Mouse (Mus musculus): ENCODE data around the gene Lnx1. TPM values are rescaled to one million over a fixed set of nuclear protein-coding genes. Genes with fewer than 3 reads are reported as not detected.

Gene Lnx1
- polyA plus RNA-seq, 1 experiment from 2014 or later, result 2.1 TPM

DNA sequence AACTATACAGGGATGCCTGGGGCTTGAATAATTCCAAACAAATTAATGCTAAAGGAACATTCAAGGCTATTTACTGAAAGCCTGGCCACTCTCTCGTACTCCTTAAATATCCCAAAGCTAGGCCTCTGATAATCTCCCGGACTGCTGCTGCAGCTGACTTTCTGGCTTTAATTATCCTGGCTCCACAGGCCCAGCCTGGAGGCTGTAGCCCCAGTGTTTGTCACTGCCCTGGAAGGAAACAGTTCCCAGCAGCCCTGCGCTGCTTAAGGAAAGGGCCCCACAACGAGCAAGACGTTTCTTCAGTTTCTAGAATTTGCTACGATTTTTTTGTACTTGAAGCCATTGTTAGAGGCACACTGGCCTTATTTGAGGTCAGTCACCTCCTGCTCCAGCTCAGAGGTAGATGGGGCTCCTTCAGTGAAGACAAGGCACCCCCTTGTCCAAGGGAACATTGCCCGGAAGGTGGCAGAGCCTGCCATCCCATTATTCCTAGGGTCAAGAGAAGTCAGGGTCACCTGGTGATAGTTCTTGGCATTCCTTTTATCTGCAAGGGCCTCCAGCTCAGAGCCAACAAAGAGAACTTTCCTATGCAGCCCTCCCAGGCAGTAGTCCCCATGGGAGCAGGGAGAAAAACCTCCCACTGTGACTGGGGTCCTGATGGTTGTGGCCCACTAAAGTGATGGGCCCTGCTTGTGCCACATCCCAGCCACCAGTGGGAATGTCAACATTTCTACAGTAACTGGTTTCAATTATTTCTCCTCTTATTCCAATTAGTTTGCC, 80.8 kb downstream of the Lnx1 start:
- no peaks in the 10 kb centered on the region for H3K27me3 ChIP-seq (ENCODE audit: control insufficient read depth, insufficient read depth, low read length)
- H3K4me2 ChIP-seq (ENCODE audit: low read length), result no peak overlapping the region
- H3K4me1 ChIP-seq (ENCODE audit: control insufficient read depth in 2 of 2, insufficient read depth in 2 of 2, low read length in 2 of 2), result peaks cover 14 to 24% of the 10 kb centered on the region in 2 experiments
- H3K36me3 ChIP-seq (ENCODE audit: control insufficient read depth, insufficient read depth, low read length), result no peaks in the 10 kb centered on the region
- 0 out of 2 replicates have a peak overlapping the region, but pooled peaks have one; percentile 8 for H3K9ac ChIP-seq (ENCODE audit: low read length)
- 34% methylated on average over 7 of the region's 7 CpGs for WGBS
- ATAC-seq (ENCODE audit: insufficient number of reproducible peaks, insufficient read depth, low FRiP score, low read depth), result no peak
- H3K27ac ChIP-seq (replicated peaks in 1 of 2; ENCODE audit: control insufficient read depth in 1 of 2, insufficient read depth in 1 of 2, low read depth in 2 of 2, low read length in 2 of 2), result peak overlapping the region; percentile 39 to 55; a peak in 3 of 4 replicates
- no peak overlapping the region for H3K4me3 ChIP-seq (ENCODE audit: control insufficient read depth in 1 of 2, insufficient read depth in 1 of 2, low read depth in 1 of 2, low read length in 2 of 2)
- no peaks in the 10 kb centered on the region for H3K9me3 ChIP-seq (ENCODE audit: control insufficient read depth, low read length)

DNA sequence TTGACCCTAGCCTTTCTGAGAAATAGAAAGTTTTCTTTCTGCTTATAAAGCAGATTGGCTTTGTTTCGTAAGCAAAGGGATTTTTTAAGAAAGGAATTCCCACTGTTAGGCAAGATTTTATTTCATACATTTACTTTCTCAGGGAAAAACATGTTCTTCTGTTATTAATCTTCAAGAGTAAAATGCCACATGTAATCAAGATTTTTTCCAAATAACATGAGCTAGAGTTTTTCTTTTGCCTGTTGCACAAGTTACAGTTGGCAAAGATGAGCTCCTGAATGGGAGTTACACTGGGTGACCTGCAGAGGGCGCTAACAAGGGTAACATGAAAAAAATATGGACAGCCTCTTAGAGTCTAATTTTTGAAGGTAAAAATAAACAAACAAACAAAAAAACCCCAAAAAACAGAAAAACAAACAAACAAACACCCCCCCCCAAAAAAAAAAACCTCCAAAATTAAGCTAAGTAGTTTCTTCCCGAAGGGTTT, 84.1 kb downstream of the Lnx1 start:
- Histone ChIP-seq H3K4me1 (ENCODE audit: control insufficient read depth in 2 of 2, insufficient read depth in 2 of 2, low read length in 2 of 2) (peaks cover 14 to 21% of the 10 kb centered on the region in 2 experiments), H3K4me2 (ENCODE audit: low read length) (no peak overlapping the region), H3K27ac (replicated peaks in 1 of 2; ENCODE audit: control insufficient read depth in 1 of 2, insufficient read depth in 1 of 2, low read depth in 2 of 2, low read length in 2 of 2) (no peak overlapping the region), H3K36me3 (ENCODE audit: control insufficient read depth, insufficient read depth, low read length) (no peaks in the 10 kb centered on the region), H3K9me3 (ENCODE audit: control insufficient read depth, low read length) (no peaks in the 10 kb centered on the region), H3K4me3 (ENCODE audit: control insufficient read depth in 1 of 2, insufficient read depth in 1 of 2, low read depth in 1 of 2, low read length in 2 of 2) (no peak overlapping the region), H3K27me3 (ENCODE audit: control insufficient read depth, insufficient read depth, low read length) (0 out of 2 replicates have a peak, but pooled peaks cover 3% of the 10 kb centered on the region), H3K9ac (ENCODE audit: low read length) (no peak overlapping the region)
- WGBS, result 73% methylated on average over 3 of the region's 3 CpGs
- ATAC-seq (ENCODE audit: insufficient number of reproducible peaks, insufficient read depth, low FRiP score, low read depth), result no peak

DNA sequence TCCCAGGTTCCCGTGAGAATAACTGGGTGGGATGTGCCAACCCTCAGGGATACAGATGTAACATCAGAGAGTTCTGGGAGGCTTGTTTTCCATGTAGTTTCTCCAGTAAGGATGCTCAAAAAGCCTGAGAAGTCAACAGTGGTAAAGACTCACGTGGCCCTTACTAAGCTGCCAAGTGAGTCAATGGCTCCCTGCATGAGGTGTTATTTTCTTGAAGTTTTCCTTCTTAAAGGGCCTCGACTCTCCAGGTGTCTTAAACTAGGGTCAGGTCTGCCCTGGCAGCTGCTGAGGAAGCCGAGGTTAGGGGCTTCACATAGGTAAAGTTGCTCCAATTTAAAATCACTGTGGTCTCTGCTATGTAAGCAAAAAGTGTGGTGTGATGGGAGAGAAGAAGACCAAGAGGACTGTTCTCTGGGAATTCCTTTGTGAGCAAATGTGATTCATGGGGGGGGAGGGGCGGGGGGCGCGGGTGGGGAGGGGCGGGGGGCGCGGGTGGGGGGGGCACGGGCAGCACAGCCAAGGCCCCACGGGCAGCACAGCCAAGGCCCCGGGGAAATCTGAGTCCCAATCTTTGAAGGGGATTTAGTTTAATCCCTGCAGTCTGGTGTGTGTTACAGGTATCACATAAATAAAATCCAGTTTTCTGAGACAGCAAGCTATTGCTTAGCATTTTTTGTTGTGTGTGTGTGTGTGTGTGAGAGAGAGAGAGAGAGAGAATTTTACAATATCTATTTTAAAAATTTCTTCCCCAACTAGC, 84.7 kb downstream of the Lnx1 start:
- Histone ChIP-seq H3K27me3 (ENCODE audit: control insufficient read depth, insufficient read depth, low read length) (0 out of 2 replicates have a peak, but pooled peaks cover 3% of the 10 kb centered on the region), H3K4me1 (ENCODE audit: control insufficient read depth in 2 of 2, insufficient read depth in 2 of 2, low read length in 2 of 2) (peaks cover 20 to 27% of the 10 kb centered on the region in 2 experiments), H3K27ac (replicated peaks in 1 of 2; ENCODE audit: control insufficient read depth in 1 of 2, insufficient read depth in 1 of 2, low read depth in 2 of 2, low read length in 2 of 2) (no peak overlapping the region), H3K4me3 (ENCODE audit: control insufficient read depth in 1 of 2, insufficient read depth in 1 of 2, low read depth in 1 of 2, low read length in 2 of 2) (no peak overlapping the region), H3K9me3 (ENCODE audit: control insufficient read depth, low read length) (no peaks in the 10 kb centered on the region), H3K4me2 (ENCODE audit: low read length) (no peak overlapping the region), H3K36me3 (ENCODE audit: control insufficient read depth, insufficient read depth, low read length) (no peaks in the 10 kb centered on the region), H3K9ac (ENCODE audit: low read length) (no peak overlapping the region)
- 59% methylated on average over 7 of the region's 13 CpGs for WGBS
- no peak for ATAC-seq (ENCODE audit: insufficient number of reproducible peaks, insufficient read depth, low FRiP score, low read depth)

DNA sequence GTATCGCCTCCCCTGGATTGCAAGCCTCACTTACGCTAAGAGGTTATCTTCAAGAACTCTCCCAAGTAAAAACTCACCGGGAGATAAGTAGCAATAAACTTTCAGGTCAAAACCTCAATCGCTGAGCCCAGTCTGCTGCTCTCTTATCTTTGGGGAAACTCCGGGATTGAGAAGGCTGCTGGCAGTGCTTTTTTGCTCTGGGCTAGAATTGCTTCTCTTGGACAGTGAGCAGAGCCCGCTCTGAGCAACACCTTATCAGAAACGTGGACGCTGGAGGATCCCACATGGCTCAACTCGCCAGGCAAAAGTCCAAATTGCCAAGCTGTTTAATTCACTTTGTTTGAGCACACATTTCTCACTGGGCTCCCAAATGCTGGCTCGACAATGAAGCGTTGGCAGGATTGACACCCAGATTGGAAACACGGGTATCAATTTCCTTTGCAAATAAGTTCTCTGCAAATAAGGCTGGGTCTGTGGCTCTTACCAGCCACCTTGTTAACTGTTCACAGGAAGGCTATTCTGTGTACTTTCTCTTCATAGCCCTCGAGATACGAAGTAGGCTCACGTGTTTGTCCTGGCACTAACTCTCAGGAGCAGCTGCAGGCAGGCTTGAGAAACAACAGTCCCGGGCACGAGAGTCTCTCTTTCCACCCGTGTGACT, 89.1 kb downstream of the Lnx1 start:
- 0 out of 2 replicates have a peak, but pooled peaks cover 3% of the 10 kb centered on the region for H3K27me3 ChIP-seq (ENCODE audit: control insufficient read depth, insufficient read depth, low read length)
- H3K27ac ChIP-seq (replicated peaks in 1 of 2; ENCODE audit: control insufficient read depth in 1 of 2, insufficient read depth in 1 of 2, low read depth in 2 of 2, low read length in 2 of 2), result peak overlapping the region; percentile 4 to 47; a peak in 3 of 4 replicates
- H3K9ac ChIP-seq (ENCODE audit: low read length), result no peak overlapping the region; the same call in 1 of the 2 replicates
- H3K4me1 ChIP-seq (ENCODE audit: control insufficient read depth in 2 of 2, insufficient read depth in 2 of 2, low read length in 2 of 2), result peaks cover 12 to 16% of the 10 kb centered on the region in 2 experiments
- ATAC-seq (ENCODE audit: insufficient number of reproducible peaks, insufficient read depth, low FRiP score, low read depth), result 0 out of 2 replicates have a peak, but pooled peaks have one; percentile 64
- H3K9me3 ChIP-seq (ENCODE audit: control insufficient read depth, low read length), result 0 out of 2 replicates have a peak, but pooled peaks cover 4% of the 10 kb centered on the region
- peak overlapping the region; percentile 16 to 17 for H3K4me3 ChIP-seq (ENCODE audit: control insufficient read depth in 1 of 2, insufficient read depth in 1 of 2, low read depth in 1 of 2, low read length in 2 of 2)
- H3K4me2 ChIP-seq (ENCODE audit: low read length), result peak overlapping the region; percentile 59
- 7% methylated on average over 18 of the region's 18 CpGs for WGBS
- no peaks in the 10 kb centered on the region for H3K36me3 ChIP-seq (ENCODE audit: control insufficient read depth, insufficient read depth, low read length)

DNA sequence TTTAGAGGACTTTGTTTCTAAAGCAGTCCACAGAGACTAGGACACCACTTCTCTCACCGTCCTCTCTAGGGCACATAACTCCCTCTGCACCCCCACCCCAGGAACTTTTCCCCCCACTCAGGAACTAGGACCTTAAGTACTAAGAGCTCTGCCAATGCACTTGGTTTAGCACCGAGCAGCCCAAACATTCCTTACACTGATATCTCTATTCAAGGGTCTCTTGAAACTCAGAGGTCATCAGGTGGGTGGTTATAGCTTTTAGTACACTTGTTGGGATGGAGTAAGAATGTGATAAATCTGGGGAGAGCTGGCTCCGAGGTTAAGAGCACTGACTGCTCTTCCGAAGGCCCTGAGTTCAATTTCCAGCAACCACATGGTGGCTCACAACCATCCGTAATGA, 90.0 kb downstream of the Lnx1 start:
- ATAC-seq (ENCODE audit: insufficient number of reproducible peaks, insufficient read depth, low FRiP score, low read depth), result no peak
- Histone ChIP-seq H3K4me2 (ENCODE audit: low read length) (no peak overlapping the region), H3K4me3 (ENCODE audit: control insufficient read depth in 1 of 2, insufficient read depth in 1 of 2, low read depth in 1 of 2, low read length in 2 of 2) (no peak overlapping the region), H3K27me3 (ENCODE audit: control insufficient read depth, insufficient read depth, low read length) (0 out of 2 replicates have a peak, but pooled peaks cover 3% of the 10 kb centered on the region), H3K4me1 (ENCODE audit: control insufficient read depth in 2 of 2, insufficient read depth in 2 of 2, low read length in 2 of 2) (peaks cover 12 to 16% of the 10 kb centered on the region in 2 experiments), H3K27ac (replicated peaks in 1 of 2; ENCODE audit: control insufficient read depth in 1 of 2, insufficient read depth in 1 of 2, low read depth in 2 of 2, low read length in 2 of 2) (no peak overlapping the region), H3K9me3 (ENCODE audit: control insufficient read depth, low read length) (0 out of 2 replicates have a peak, but pooled peaks cover 4% of the 10 kb centered on the region), H3K9ac (ENCODE audit: low read length) (no peak overlapping the region), H3K36me3 (ENCODE audit: control insufficient read depth, insufficient read depth, low read length) (no peaks in the 10 kb centered on the region)
- WGBS, result 54% methylated on average over 5 of the region's 5 CpGs

DNA sequence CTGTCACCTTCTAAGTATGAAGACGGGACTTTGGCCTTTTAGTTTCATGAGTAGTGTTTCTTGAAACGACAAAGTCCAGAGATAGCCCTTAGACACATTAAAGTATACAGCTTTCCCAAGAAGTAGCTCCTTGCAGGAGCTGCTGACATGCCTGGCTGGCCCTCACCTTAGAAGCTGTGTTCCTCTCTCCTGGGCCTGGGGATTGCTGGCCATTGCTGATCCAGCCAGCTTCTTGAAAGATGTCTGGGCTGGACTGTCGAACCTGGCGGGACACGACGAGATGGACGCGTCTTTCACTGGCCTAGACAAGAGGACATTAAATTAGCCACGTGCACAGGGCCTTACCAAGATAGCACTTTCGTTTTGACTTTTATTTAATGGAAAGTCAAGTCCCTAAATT, 92.2 kb downstream of the Lnx1 start:
- Histone ChIP-seq H3K4me3 (ENCODE audit: control insufficient read depth in 1 of 2, insufficient read depth in 1 of 2, low read depth in 1 of 2, low read length in 2 of 2) (no peak overlapping the region), H3K4me1 (ENCODE audit: control insufficient read depth in 2 of 2, insufficient read depth in 2 of 2, low read length in 2 of 2) (peaks cover 12 to 16% of the 10 kb centered on the region in 2 experiments), H3K27me3 (ENCODE audit: control insufficient read depth, insufficient read depth, low read length) (0 out of 2 replicates have a peak, but pooled peaks cover 3% of the 10 kb centered on the region), H3K9me3 (ENCODE audit: control insufficient read depth, low read length) (0 out of 2 replicates have a peak, but pooled peaks cover 4% of the 10 kb centered on the region), H3K27ac (replicated peaks in 1 of 2; ENCODE audit: control insufficient read depth in 1 of 2, insufficient read depth in 1 of 2, low read depth in 2 of 2, low read length in 2 of 2) (no peak overlapping the region), H3K9ac (ENCODE audit: low read length) (no peak overlapping the region), H3K4me2 (ENCODE audit: low read length) (no peak overlapping the region), H3K36me3 (ENCODE audit: control insufficient read depth, insufficient read depth, low read length) (no peaks in the 10 kb centered on the region)
- 70% methylated on average over 10 of the region's 10 CpGs for WGBS
- no peak for ATAC-seq (ENCODE audit: insufficient number of reproducible peaks, insufficient read depth, low FRiP score, low read depth)

DNA sequence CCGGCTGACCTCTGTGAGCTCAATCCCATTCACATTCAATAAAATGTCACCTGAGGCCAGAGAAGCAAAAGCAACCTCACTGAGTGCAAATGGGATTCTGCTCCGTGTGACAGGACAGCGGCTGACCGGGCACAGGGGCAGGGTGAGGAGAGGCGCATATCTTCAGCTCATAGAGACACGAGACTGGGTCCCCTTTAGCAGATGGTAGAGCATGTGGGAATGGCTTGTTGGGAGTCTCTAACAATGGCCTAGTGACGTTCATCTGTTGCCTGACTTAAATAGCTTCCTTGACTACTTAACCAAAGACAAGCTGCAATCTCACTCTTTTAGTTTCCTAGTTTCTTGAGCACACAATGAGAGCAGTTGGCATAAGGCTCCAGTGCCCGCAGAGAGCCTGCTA, 96.5 kb downstream of the Lnx1 start:
- peaks cover 4 to 11% of the 10 kb centered on the region in 2 experiments; a peak in 3 of 4 replicates for H3K4me1 ChIP-seq (ENCODE audit: control insufficient read depth in 2 of 2, insufficient read depth in 2 of 2, low read length in 2 of 2)
- ATAC-seq (ENCODE audit: insufficient number of reproducible peaks, insufficient read depth, low FRiP score, low read depth), result no peak

More for the DNA sequence above, 96.5 kb downstream of the Lnx1 start:
- Histone ChIP-seq H3K27me3 (ENCODE audit: control insufficient read depth, insufficient read depth, low read length) (no peaks in the 10 kb centered on the region), H3K9me3 (ENCODE audit: control insufficient read depth, low read length) (no peaks in the 10 kb centered on the region), H3K4me2 (ENCODE audit: low read length) (no peak overlapping the region), H3K4me3 (ENCODE audit: control insufficient read depth in 1 of 2, insufficient read depth in 1 of 2, low read depth in 1 of 2, low read length in 2 of 2) (no peak overlapping the region), H3K9ac (ENCODE audit: low read length) (no peak overlapping the region), H3K36me3 (ENCODE audit: control insufficient read depth, insufficient read depth, low read length) (no peaks in the 10 kb centered on the region), H3K27ac (replicated peaks in 1 of 2; ENCODE audit: control insufficient read depth in 1 of 2, insufficient read depth in 1 of 2, low read depth in 2 of 2, low read length in 2 of 2) (no peak overlapping the region)
- 81% methylated on average over 8 of the region's 8 CpGs for WGBS
